Mouse (Mus musculus) heart, postnatal 0 days (tissue): Measurements from ENCODE around the gene Aqp1.

ENCODE experiments used
- CTCF ChIP-seq: IDR thresholded peaks from 2 replicates; pipeline ENCODE4 v1.5.1; 2016; ENCODE audit warnings: antibody characterized with exemption, control low read depth, low read depth
- EP300 ChIP-seq: IDR thresholded peaks from 2 replicates; pipeline ENCODE4 v1.6.1; 2016; ENCODE audit warnings: antibody characterized with exemption, low read depth

DNA sequence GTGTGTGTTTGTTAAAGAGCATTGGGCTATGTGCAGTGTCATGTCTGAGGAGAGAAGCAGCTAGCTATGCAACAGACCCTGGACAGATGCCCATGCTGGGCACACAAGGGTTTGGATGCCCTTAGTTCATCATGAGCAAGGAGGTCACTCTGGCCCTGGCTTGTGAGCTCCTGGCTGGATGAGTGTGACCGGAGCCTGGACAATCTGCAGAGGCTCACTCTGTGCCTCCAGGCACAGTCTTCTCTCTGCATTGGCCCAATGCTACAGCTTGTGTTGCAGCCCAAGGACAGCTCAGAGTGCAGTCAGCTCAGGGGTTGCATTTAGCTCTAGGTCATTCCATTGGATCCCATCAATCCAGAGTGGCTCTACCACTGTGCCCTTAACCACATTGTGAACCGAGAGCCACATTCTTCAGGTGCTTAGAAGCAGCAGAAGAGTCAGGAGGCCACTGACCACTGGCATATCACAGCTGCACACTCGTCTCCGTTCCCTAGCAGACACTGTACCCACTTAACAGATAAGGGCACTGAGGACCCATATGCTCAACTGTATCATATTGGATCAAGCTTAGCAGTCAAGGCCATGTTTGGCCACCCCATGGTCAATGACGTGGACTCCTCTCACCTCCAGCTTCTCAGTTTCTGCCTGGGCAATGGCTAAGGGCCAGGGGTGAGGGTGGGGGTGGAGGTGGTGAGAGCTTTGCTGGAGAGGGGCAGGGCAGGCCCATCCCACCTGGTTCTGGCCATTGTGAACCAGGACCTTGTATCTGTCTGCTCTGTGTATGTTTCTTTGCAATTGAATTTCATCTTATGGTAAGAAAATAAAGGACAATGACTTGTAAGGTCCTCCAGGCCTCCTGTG, 11.7 kb downstream of the Aqp1 start:
- TF ChIP-seq CTCF (no peak), EP300 (no peak)
